Mouse (Mus musculus): Measurements from ENCODE around the gene Plcxd2.
A peak's percentile ranks its signal among the peaks of the same experiment; 100 is the strongest.

Plcxd2 gene

GRCm38 (mm10) chr16:45984610-45985606 is 25.1 kb downstream of the Plcxd2 start:
- no peak for DNase-seq

- DNase-seq: no peak
Measured at GRCm38 (mm10) chr16:45976251-45976650, 33.8 kb downstream of the Plcxd2 start.

- no peak for DNase-seq
Measured at GRCm38 (mm10) chr16:45973959-45974686, 35.9 kb downstream of the Plcxd2 start.

DNA sequence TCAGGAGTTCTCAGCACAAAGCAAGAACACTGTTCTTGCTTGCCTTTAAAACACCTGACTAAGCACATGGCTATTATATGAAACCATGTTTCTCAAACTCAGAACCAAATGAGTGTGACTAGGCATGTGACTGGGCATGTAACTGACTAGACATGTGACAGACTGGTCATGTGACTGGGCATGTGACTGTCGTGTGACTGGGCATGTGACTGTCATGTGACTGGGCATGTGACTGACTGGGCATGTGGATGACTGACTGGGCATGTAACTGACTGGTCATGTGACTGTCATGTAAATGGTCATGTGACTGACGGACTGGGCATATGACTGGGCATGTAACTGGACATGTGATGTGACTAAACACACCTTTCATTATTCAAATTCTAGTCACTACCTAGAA is 39.8 kb downstream of the Plcxd2 start:
- DNase-seq: no peak

- no peak for DNase-seq
Measured at GRCm38 (mm10) chr16:45968716-45969115, 41.3 kb downstream of the Plcxd2 start.

DNA sequence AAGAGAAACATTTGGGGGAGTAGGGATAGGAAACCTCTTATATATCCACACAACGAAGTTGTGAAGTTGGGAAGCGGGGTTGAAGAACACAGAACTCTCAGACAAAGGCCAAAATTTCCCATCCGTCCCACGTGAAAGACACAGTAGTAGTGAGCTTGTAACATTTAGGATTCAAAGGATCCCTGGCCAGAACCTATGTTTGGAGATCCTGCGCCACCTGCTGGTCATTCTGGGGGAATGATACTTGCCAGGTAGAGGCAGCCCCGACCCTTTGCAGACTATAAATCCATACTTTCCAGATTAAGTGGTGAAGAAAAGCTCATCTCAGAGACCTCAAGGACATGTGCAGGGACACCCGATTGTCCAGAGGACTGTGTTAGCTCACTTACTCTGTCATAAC is 42.5 kb downstream of the Plcxd2 start:
- DNase-seq: peak; percentile 64

DNA sequence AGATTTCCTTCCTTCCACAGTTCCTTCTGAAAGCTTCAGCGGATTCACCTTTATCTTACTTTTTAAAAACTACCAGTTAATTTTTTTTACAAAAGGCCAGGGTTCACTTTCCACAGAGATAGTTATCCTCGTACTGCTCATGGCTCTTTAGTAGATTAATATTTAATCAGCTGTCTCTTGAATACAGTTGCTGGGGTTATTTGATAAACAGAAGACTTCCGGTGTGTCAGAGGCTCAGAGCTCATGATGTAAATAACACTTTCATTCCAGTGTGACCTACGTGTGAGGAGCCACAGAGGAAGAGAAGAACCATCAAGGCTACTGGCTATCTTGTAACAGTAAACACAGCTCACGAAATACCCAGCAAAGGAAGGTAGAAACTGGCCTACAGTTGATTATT is 43.4 kb downstream of the Plcxd2 start:
- DNase-seq: no peak

DNA sequence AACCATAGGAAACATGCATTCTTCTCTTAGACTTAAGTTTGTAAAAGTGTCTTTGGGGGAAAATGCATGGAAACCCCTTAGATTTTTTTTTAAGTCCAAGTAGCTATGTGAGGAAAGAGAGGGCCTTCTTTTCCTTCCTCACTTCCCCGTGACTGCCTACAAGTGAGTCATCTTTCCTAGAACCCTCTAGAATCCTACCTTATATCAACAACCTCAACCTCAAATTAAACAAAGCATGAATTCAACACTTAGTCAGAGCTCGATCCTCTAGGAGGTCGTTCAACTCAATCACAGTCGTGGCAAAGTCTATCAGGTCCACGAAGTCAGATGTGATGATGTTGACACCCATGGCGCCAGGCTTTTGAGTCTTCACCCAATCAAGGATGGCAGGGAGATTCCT is 45.2 kb downstream of the Plcxd2 start:
- no peak for DNase-seq

- no peak for DNase-seq
Measured at GRCm38 (mm10) chr16:45963837-45964236, 46.2 kb downstream of the Plcxd2 start.

- no peak for DNase-seq
Measured at GRCm38 (mm10) chr16:45963088-45963487, 46.9 kb downstream of the Plcxd2 start.

DNA sequence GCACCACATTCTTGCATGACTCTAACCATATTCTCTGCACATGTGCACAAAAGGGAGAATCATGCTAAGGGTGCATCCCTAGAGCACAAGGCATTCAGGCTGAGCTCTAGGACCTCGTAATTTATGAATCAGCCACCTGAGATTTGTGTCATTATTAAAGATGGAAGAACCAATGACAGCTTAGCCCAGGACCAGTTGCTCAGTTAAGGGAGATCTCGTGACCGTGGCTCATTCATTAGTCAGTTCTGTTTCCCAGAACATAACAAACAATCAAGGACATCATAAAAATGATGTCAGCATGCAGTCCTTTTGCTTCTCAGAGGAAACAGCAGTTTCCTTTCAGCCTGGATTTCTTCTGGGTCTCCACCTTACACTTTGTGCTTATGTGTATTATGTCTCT is 49.0 kb downstream of the Plcxd2 start:
- no peak for DNase-seq

DNA sequence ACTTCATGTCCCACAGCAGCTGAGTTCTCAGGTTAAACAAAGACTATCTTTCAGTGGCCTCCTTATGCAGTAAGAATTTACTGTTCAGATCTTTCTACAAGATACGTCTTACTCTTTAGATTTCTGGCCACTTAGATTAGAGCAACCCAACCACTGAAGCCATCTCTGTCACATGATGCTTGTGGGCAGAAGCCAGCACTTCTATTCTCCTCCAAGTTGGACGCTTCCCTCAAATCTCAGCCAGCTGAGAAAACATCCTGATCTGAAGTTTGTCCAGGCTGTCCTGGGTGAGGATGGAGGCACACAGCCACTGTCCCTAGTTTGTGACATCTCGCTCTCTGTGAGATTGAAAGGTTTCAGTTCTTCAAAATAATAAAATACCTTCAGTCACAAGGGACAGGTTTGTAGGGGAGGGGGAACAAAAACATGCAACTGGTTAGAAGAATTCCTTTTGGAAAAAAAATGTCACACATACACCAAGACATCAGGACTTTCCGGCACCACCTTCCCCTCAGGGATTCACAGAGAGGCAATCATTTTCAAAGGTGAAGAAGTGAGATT is 53.5 kb downstream of the Plcxd2 start:
- DNase-seq: no peak

DNA sequence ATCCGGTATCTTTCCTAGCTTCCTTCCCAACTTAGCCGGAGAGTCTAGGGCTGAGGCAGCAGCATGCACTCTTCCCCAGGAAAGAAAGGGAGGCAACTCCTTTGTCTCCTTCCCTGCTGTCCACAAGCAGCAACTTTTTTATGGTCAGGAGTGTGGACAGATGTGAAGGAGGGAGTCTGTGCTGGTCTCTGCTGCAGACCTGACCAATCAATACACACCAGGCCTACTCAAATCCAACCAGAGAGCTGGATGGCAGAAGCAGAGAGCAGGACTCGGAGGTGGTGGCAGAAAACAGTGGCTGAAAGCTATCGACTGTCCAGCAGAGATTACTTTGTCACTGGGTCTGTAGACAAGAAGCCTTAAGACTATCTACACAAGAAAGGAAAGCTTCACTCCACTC is 56.6 kb downstream of the Plcxd2 start, which contains the start of gene Phldb2:
TSS of gene Phldb2 (minus strand) at position 205 of the 400 bp plus-strand sequence.
- DNase-seq: no peak

DNA sequence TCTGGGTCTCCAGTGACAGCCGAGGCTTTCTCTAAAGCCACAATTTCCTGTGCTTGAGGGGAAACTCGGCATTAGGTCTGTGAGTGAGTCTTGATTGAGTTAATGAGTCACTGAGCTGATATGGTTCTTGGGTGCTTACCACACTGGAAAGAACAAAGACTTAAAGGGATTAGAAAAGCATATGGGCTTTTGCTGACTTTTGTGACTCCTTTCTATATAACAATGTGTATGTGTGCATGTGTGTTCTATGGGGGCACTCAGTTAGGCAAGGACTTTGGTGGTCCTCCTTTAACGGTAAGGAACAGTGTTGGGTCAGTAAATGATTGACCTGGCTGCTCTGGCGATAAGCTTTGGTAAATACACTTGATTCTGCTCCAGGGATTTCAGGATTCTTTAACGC is 57.5 kb downstream of the Plcxd2 start:
- no peak for DNase-seq

DNA sequence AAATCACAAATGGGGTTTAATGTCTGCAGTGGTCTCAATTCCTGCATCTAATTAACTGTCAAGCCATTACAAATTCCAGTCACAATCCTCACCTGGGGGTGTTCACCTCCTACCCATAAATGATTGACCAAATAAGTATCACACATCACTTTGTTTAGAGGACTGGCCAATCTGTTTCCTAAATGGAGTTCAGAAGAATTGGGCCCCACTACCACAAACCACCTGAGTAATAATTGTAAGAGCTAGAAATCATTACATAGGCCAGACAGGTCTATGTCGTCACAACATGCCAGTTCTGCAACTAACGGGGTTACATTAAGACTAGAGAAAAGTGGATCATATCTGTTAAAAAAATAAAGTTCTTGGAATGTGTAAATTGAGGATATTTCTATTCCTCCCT is 58.0 kb downstream of the Plcxd2 start:
- no peak for DNase-seq

- no peak for DNase-seq
Measured at GRCm38 (mm10) chr16:45946335-45946734, 63.7 kb downstream of the Plcxd2 start.

DNA sequence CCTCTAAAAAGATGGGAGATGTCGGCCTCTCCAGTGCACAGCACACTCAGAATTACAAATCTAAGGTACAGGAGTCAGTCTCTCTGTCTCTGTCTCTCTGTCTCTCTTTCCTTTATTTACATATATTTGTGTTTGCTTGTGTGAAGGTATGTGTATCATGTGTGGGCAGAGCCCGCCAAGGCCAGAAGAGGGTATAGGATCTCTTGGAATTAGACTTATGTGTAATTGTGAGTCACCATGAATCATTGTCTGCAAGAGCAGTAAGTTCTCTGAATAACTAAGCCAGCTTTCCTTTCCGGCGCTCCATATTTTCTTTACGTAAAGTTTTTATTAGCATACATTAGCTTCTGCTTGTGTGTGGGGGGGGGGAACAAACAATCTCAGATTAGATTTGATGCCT is 64.4 kb downstream of the Plcxd2 start:
- no peak for DNase-seq

DNA sequence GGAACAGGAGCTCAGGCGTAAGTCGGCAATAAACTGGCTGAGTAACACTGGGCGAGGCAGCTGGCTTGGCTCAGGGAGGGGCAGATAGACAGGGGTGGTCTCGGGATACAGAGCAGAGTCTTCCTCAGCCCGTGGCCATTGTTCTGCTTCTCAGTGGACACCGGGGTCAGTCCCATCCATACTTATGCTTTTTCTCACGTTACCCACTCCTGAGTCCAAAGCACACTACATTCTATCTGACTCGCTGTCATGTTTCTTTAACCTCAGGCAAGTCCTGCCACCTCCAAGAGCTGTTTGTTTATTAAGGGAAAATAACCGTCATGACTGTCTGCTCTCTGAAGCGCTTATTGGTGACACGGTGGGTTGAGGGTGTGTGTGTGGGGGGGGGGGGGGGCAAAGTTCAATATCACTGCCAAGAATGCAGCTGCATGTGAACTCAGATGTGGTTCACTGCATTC is 64.8 kb downstream of the Plcxd2 start:
- no peak for DNase-seq

DNA sequence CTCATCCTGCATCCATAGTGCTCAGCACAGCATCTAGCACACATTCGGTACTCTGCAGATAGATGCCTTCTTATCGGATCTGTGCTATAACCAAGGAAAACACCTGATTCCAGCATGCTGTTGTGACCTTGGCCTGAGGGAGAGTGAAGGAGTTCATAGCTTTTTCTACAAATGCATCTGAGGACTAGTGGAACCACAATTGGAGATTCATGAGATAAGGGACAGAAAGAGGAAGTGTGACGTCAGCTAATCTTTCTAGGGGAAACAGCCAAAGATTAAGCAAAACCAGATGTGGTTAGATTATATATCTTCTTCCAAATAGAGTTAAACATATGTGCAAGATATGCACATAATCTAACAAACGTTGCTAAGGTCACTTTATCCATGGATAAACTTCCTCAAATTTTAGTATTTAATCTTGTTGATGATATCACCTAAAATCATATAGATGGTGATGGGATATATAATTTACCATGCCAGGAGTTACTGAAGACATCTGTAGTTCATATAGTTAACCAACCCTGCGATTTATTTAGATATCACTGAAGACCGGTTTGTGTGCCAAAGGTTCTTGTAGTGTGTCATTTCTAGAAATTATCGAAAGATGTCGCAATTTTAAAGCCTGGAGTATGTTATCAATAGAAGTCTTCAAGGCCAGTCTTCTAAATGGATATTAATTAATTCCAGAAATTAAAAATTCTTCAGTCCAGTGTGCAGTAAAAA is 67.7 kb downstream of the Plcxd2 start:
- DNase-seq: no peak

- DNase-seq: no peak
Measured at GRCm38 (mm10) chr16:45940701-45941100, 69.3 kb downstream of the Plcxd2 start.

GRCm38 (mm10) chr16:45939436-45939835 is 70.6 kb downstream of the Plcxd2 start:
- DNase-seq: no peak

GRCm38 (mm10) chr16:45937381-45937780 is 72.6 kb downstream of the Plcxd2 start:
- DNase-seq: no peak

DNA sequence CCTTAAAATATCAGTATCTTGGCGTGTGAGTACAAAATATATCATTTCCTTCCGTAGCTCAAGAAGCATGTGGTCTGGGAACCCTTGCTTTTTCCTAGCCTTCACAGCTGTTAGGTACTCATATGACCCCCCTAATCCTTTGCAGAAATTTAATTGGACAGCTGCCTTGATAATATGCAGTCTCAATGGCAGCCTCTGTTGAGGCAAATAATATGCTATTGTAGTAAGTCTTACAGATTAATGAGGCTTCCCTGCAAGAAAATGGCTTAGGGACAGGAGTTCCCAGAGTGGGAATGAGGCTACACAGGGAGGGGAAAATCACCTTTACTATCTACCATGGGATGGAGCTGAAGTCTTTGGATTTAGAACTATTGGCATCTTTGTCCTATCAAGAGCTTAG is 73.5 kb downstream of the Plcxd2 start:
- no peak for DNase-seq
